Mouse (Mus musculus): ENCODE measurements around the gene Eps15l1.

GRCm38 (mm10) chr8:72322471-72322889 lies 98.8 kb downstream of the Eps15l1 start:
- no peak for TF ChIP-seq GATA1 (IDR thresholded peaks at IDR 0.05; ENCODE audit: low read length)
- no peak for TF ChIP-seq TAL1 (IDR thresholded peaks at IDR 0.05; ENCODE audit: low read length)

Data from erythroblast, embryonic 14.5 days (primary cell).